ENCODE assay signal across 8 mouse cellular contexts in the genomic region with DNA sequence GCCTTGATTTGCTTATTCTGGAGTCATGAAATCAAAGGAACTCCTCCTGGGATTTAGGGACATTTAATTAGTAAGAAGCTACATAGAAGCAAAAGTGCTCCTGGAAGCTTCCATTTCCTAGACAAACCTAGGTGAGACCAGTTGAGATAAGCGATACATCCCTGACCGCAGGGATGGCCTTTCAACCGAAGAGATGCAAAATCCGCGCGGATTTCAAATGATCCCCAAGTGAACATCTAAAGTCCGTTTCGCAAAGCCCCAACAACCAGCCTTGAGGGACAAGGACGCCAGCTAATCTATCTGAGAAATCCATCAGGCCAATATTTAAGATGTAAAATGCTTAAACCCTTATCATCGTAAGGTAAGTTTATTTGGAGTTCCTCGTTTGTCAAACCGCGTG. TPM values are rescaled to one million over a fixed set of nuclear protein-coding genes. Genes with fewer than 3 reads are reported as not detected.
A peak's percentile ranks its signal among the peaks of the same experiment; 100 is the strongest.
DNase-seq lines count a peak whose midpoint lies in the region; ATAC-seq and TF ChIP-seq lines count a peak whose summit lies in the region.

No protein-coding gene starts in this region.

- no peak for ATAC-seq in heart, embryonic 14.5 days (ENCODE audit: insufficient number of reproducible peaks, insufficient read depth, low FRiP score, low read depth)
- ATAC-seq in forebrain, postnatal 0 days: no peak; the same call in 1 of the 2 replicates
- no peak for ATAC-seq in limb, embryonic 15.5 days (ENCODE audit: insufficient number of reproducible peaks, low FRiP score, low TSS enrichment, low read depth)

- H3K27ac ChIP-seq in heart, embryonic 14.5 days (replicated peaks in 1 of 2; ENCODE audit: control insufficient read depth in 1 of 2, insufficient read depth in 1 of 2, low read depth in 2 of 2, low read length in 2 of 2): no peak overlapping the region
- H3K27ac ChIP-seq in bone marrow macrophage, adult 2 months (ENCODE audit: insufficient read depth, low read depth, low read length): peak overlapping the region; percentile 57; the same call in 1 of the 2 replicates
- no peak overlapping the region for H3K27ac ChIP-seq in forebrain, postnatal 0 days (ENCODE audit: low read depth, low read length)
- no peak overlapping the region for H3K27ac ChIP-seq in limb, embryonic 15.5 days

- H3K36me3 ChIP-seq in heart, embryonic 14.5 days (ENCODE audit: control insufficient read depth, insufficient read depth, low read length): no peaks in the 10 kb centered on the region
- H3K36me3 ChIP-seq in forebrain, postnatal 0 days (ENCODE audit: insufficient read depth): no peaks in the 10 kb centered on the region
- 0 out of 2 replicates have a peak, but pooled peaks cover 6% of the 10 kb centered on the region for H3K36me3 ChIP-seq in limb, embryonic 15.5 days

- no peak for TF ChIP-seq POLR2A in bone marrow macrophage, adult 2 months (IDR thresholded peaks at IDR 0.05; ENCODE audit: borderline replicate concordance, low read depth, low read length)

- peak overlapping the region; percentile 88 for H3K4me2 ChIP-seq in heart, embryonic 14.5 days (ENCODE audit: low read length)
- peak overlapping the region; percentile 58 for H3K4me2 ChIP-seq in forebrain, postnatal 0 days (ENCODE audit: low read depth)
- H3K4me2 ChIP-seq in limb, embryonic 15.5 days: peak overlapping the region; percentile 65

- peak overlapping the region; percentile 77 for H3K9ac ChIP-seq in heart, embryonic 14.5 days (ENCODE audit: low read length)
- peak overlapping the region; percentile 36; the same call in 1 of the 2 replicates for H3K9ac ChIP-seq in forebrain, postnatal 0 days
- peak overlapping the region; percentile 35; the same call in 1 of the 2 replicates for H3K9ac ChIP-seq in limb, embryonic 15.5 days

- no peak for DNase-seq in heart, postnatal 10 days
- no peak for DNase-seq in forebrain, postnatal 0 days
- DNase-seq in retina, postnatal 7 days (ENCODE audit: low read depth, low spot score): peak; percentile 21
- no peak for DNase-seq in Muller cell, postnatal 12 days (ENCODE audit: inconsistent ontology term)
- no peak for DNase-seq in adipocyte (ENCODE audit: low spot score)

- intact Hi-C loops in heart, postnatal 10 days (cut with DNase I): no loop called here

- no peak for TF ChIP-seq CTCF in bone marrow macrophage, adult 2 months (IDR thresholded peaks at IDR 0.05; ENCODE audit: low read depth, low read length)
- no peak for TF ChIP-seq CTCF in forebrain, postnatal 0 days (IDR thresholded peaks at IDR 0.05; ENCODE audit: low read depth)

- under 1% methylated on average over 13 of the region's 13 CpGs for WGBS in heart, embryonic 14.5 days
- WGBS in forebrain, postnatal 0 days: 1% methylated on average over 13 of the region's 13 CpGs
- 2% methylated on average over 13 of the region's 13 CpGs for WGBS in limb, embryonic 15.5 days

- peak overlapping the region; percentile 74 to 93 for H3K4me3 ChIP-seq in heart, embryonic 14.5 days (ENCODE audit: control insufficient read depth in 1 of 2, insufficient read depth in 1 of 2, low read depth in 1 of 2, low read length in 2 of 2)
- peak overlapping the region; percentile 95 for H3K4me3 ChIP-seq in bone marrow macrophage, adult 2 months (ENCODE audit: insufficient read depth, low read length)
- H3K4me3 ChIP-seq in forebrain, postnatal 0 days (ENCODE audit: low read depth, low read length): peak overlapping the region; percentile 52
- H3K4me3 ChIP-seq in limb, embryonic 15.5 days: peak overlapping the region; percentile 72

- peaks cover 0 to 4% of the 10 kb centered on the region in 2 experiments; a peak in 2 of 4 replicates for H3K4me1 ChIP-seq in heart, embryonic 14.5 days (ENCODE audit: control insufficient read depth in 2 of 2, insufficient read depth in 2 of 2, low read length in 2 of 2)
- peaks cover 6% of the 10 kb centered on the region for H3K4me1 ChIP-seq in bone marrow macrophage, adult 2 months (ENCODE audit: control insufficient read depth, insufficient read depth, low read length)
- no peaks in the 10 kb centered on the region for H3K4me1 ChIP-seq in forebrain, postnatal 0 days (ENCODE audit: insufficient read depth)
- 0 out of 2 replicates have a peak, but pooled peaks cover 3% of the 10 kb centered on the region for H3K4me1 ChIP-seq in limb, embryonic 15.5 days

- no peaks in the 10 kb centered on the region for H3K27me3 ChIP-seq in heart, embryonic 14.5 days (ENCODE audit: control insufficient read depth, insufficient read depth, low read length)
- H3K27me3 ChIP-seq in forebrain, postnatal 0 days (ENCODE audit: insufficient read depth, low read length): no peaks in the 10 kb centered on the region; the same call in 1 of the 2 replicates
- no peaks in the 10 kb centered on the region for H3K27me3 ChIP-seq in limb, embryonic 15.5 days

- no peaks in the 10 kb centered on the region for H3K9me3 ChIP-seq in heart, embryonic 14.5 days (ENCODE audit: control insufficient read depth, low read length)
- no peaks in the 10 kb centered on the region for H3K9me3 ChIP-seq in forebrain, postnatal 0 days (ENCODE audit: low read length)
- no peaks in the 10 kb centered on the region for H3K9me3 ChIP-seq in limb, embryonic 15.5 days

RNA-seq across cellular contexts. Expression of a gene that starts 0.8 kb away (rescaled TPM):
- 8.4 and 8.9 TPM in 2 replicates for polyA plus RNA-seq in heart, embryonic 14.5 days (2014; fragmentation: Nextera tagmentation; extraction: Ambion mirVana)
- total RNA-seq in heart, postnatal 10 days (2021): 1 to 10 TPM; 4.7 to 6.6 TPM
- 2.1 and 2.9 TPM in 2 replicates for polyA plus RNA-seq in bone marrow macrophage, adult 2 months (2012; ENCODE audit: insufficient read depth, insufficient read length, missing spikeins)
- 2.8 TPM in 2 replicates for total RNA-seq in forebrain, postnatal 0 days (2014; rRNA removed)
- polyA plus RNA-seq in forebrain, postnatal 0 days (2015; fragmentation: Nextera tagmentation; extraction: Ambion mirVana): 8.6 and 9.3 TPM in 2 replicates
- 16.6 and 18.2 TPM in 2 replicates for polyA plus RNA-seq in limb, embryonic 15.5 days (2015; fragmentation: Nextera tagmentation; extraction: Ambion mirVana)

RNA-seq across cellular contexts. Expression of a gene that starts 53.3 kb away (rescaled TPM):
- polyA plus RNA-seq in heart, embryonic 14.5 days (2014; fragmentation: Nextera tagmentation; extraction: Ambion mirVana): 3.9 and 4.3 TPM in 2 replicates
- 1 to 10 TPM in 1 of 2 experiments, under 1 TPM in 1; 0.79 to 1.3 TPM for total RNA-seq in heart, postnatal 10 days (2021)
- not detected in 2 replicates for polyA plus RNA-seq in bone marrow macrophage, adult 2 months (2012; ENCODE audit: insufficient read depth, insufficient read length, missing spikeins)
- 1.2 TPM in 2 replicates for total RNA-seq in forebrain, postnatal 0 days (2014; rRNA removed)
- 0.42 and 0.53 TPM in 2 replicates for polyA plus RNA-seq in forebrain, postnatal 0 days (2015; fragmentation: Nextera tagmentation; extraction: Ambion mirVana)
- 2.2 and 3.2 TPM in 2 replicates for polyA plus RNA-seq in limb, embryonic 15.5 days (2015; fragmentation: Nextera tagmentation; extraction: Ambion mirVana)
